Mouse (Mus musculus) small intestine, adult 2 months (tissue): ENCODE data around the gene Atp2a1.

Experiments used
- CTCF ChIP-seq: fragments of 200-500 bp; IDR thresholded peaks from 2 replicates; pipeline ENCODE4 v1.5.1; 2012; ENCODE audit warnings: low read depth, mild to moderate bottlenecking, control low read depth, inconsistent platforms, low read length, moderate library complexity, mixed read lengths; ENCODE audit not compliant: insufficient replicate concordance, insufficient read length; ENCODE audit errors: extremely low read depth
- POLR2A ChIP-seq: fragments of 200-500 bp; IDR thresholded peaks from 2 replicates; pipeline ENCODE4 v1.6.1; 2012; ENCODE audit warnings: low read depth, mild to moderate bottlenecking, control low read depth, inconsistent platforms, low read length, moderate library complexity

DNA sequence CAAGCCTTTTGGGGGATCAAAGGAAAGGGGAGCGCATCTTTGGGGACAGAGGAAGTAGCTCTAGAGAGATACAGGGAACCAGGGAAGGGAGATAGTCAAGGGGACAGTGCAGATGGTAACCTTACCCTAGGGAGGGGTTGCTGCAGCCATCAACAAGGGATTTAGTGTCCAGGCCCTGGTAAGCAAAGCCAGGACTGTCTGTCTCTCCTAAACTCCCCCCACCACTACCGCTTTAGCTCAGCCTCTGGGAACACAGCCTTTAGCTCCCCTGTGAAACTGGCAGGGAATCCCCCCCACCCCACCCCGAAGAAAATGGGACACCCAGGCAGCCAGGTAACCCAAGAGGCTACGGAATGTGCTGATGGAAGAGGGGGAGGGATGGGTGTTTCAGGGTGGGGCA, 639 bp upstream of the Atp2a1 start:
- no peak for TF ChIP-seq CTCF
- no peak for TF ChIP-seq POLR2A
